ENCODE assay signal across 8 mouse cellular contexts in genomic region chr2:19909171-19909899, GRCm38 (mm10). TPM values are rescaled to one million over a fixed set of nuclear protein-coding genes. Genes with fewer than 3 reads are reported as not detected.
A peak's percentile ranks its signal among the peaks of the same experiment; 100 is the strongest.
DNase-seq lines count a peak whose midpoint lies in the region; ATAC-seq and TF ChIP-seq lines count a peak whose summit lies in the region.

Gene Etl4, plus strand, starts transcription at chr2:19909780.

- H3K4me2 ChIP-seq in hindbrain, embryonic 15.5 days: peak within 1 kb of the TSS; percentile 94
- H3K4me2 ChIP-seq in midbrain, embryonic 13.5 days (replicated peaks): peak within 1 kb of the TSS; percentile 97

- 2% methylated on average over 37 of the region's 37 CpGs for WGBS in lung, adult 2 months
- under 1% methylated on average over 35 of the region's 37 CpGs for WGBS in hindbrain, embryonic 15.5 days
- under 1% methylated on average over 37 of the region's 37 CpGs for WGBS in midbrain, embryonic 13.5 days

- H3K9ac ChIP-seq in hindbrain, embryonic 15.5 days: peak within 1 kb of the TSS; percentile 55
- H3K9ac ChIP-seq in midbrain, embryonic 13.5 days (replicated peaks): peak within 1 kb of the TSS; percentile 61

- H3K4me1 ChIP-seq in lung, adult 2 months (ENCODE audit: control insufficient read depth, insufficient read depth, low read length): no peaks in the 10 kb centered on the region
- H3K4me1 ChIP-seq in hindbrain, embryonic 15.5 days (replicated peaks): peaks cover 20% of the 10 kb centered on the region
- H3K4me1 ChIP-seq in midbrain, embryonic 13.5 days (replicated peaks): peaks cover 17% of the 10 kb centered on the region

- TF ChIP-seq CTCF in lung, adult 2 months (IDR thresholded peaks at IDR 0.05; ENCODE audit: insufficient read depth, low read length): no peak

- ATAC-seq in hindbrain, embryonic 15.5 days (ENCODE audit: low FRiP score, low read depth): peak; percentile 95
- ATAC-seq in midbrain, embryonic 13.5 days: peak; percentile 98

- no peaks in the 10 kb centered on the region for H3K9me3 ChIP-seq in hindbrain, embryonic 15.5 days
- no peaks in the 10 kb centered on the region for H3K9me3 ChIP-seq in midbrain, embryonic 13.5 days

- H3K27me3 ChIP-seq in hindbrain, embryonic 15.5 days: peaks cover 18% of the 10 kb centered on the region
- peaks cover 52% of the 10 kb centered on the region for H3K27me3 ChIP-seq in midbrain, embryonic 13.5 days

- no peak within 1 kb of the TSS for H3K27ac ChIP-seq in hindbrain, embryonic 15.5 days (replicated peaks)
- no peak within 1 kb of the TSS for H3K27ac ChIP-seq in midbrain, embryonic 13.5 days

- TF ChIP-seq POLR2A in lung, adult 2 months (IDR thresholded peaks at IDR 0.05; ENCODE audit: borderline replicate concordance, extremely low read depth, low read depth, low read length): no peak

- H3K4me3 ChIP-seq in lung, adult 2 months (replicated peaks; ENCODE audit: extremely low read depth, low read depth, low read length): peak within 1 kb of the TSS; percentile 42
- peak within 1 kb of the TSS; percentile 74 for H3K4me3 ChIP-seq in hindbrain, embryonic 15.5 days
- H3K4me3 ChIP-seq in midbrain, embryonic 13.5 days (replicated peaks): peak within 1 kb of the TSS; percentile 64

- DNase-seq in lung, adult 2 months: peak; percentile 6
- DNase-seq in lung, adult 18-20 months: no peak
- DNase-seq in embryo, embryonic 10 days (ENCODE audit: low spot score): peak; percentile 79
- peak; percentile 34 for DNase-seq in gastrocnemius, postnatal 10 days
- DNase-seq in left cerebral cortex, postnatal 36 days (ENCODE audit: low spot score in 2 of 2): peak; percentile 78 to 83
- DNase-seq in testis, postnatal 10 days (ENCODE audit: low spot score): peak; percentile 63

- no peaks in the 10 kb centered on the region for H3K36me3 ChIP-seq in hindbrain, embryonic 15.5 days
- H3K36me3 ChIP-seq in midbrain, embryonic 13.5 days: no peaks in the 10 kb centered on the region

- intact Hi-C loops in left cerebral cortex, postnatal 36 days (cut with DNase I): loop anchor here (2.0 kb wide), 2 partner anchors 73 to 193 kb away; no protein-coding TSS in a partner anchor

RNA-seq across cellular contexts. Expression of gene Etl4, which starts in this region (rescaled TPM):
- 28.3 and 45.6 TPM in 2 replicates for polyA plus RNA-seq in lung, adult 2 months (2012; rRNA removed)
- total RNA-seq in gastrocnemius, postnatal 10 days (2021): 10 to 100 TPM; 38.2 to 51.1 TPM
- polyA plus RNA-seq in hindbrain, embryonic 15.5 days (2015; fragmentation: Nextera tagmentation; extraction: Ambion mirVana): 5.0 and 5.3 TPM in 2 replicates
- total RNA-seq in left cerebral cortex, postnatal 36 days (2021): 100 to 1,000 TPM; 138 to 153 TPM
- 3.4 and 3.8 TPM in 2 replicates for polyA plus RNA-seq in midbrain, embryonic 13.5 days (2015; fragmentation: Nextera tagmentation; extraction: Ambion mirVana)

Comparison
In these comparisons a context has a peak if more than half of its experiments do, and no peak if none do; other contexts are left out.
1. DNase-seq: peak in lung, adult 2 months (single experiment), embryo, embryonic 10 days (single experiment), gastrocnemius, postnatal 10 days (single experiment), left cerebral cortex, postnatal 36 days (2 of 2) and testis, postnatal 10 days (single experiment); none in lung, adult 18-20 months (0 of 2).
2. Peak in every context shown above with its lines, with median percentiles within 50 percentile points of each other: H3K4me3 ChIP-seq.